Mouse (Mus musculus) adrenal gland, postnatal 14 days (tissue): Measurements from ENCODE around the gene Hipk2. TPM values are rescaled to one million over a fixed set of nuclear protein-coding genes. Genes with fewer than 3 reads are reported as not detected.

Experiments
- DNase-seq: peaks from one replicate; pipeline ENCODE4 v3.0.0; 2021; ENCODE audit warnings: mixed read lengths
- long read RNA-seq, 2 experiments: library from polyadenylated mRNA; stranded (forward); transcript quantifications; one replicate each; pipeline ENCODE4 v2.0.0; 2021
- total RNA-seq: library from RNA; stranded (reverse); gene quantifications from 2 replicates; pipeline ENCODE4 v1.2.3, GENCODE M21; 2021

Gene Hipk2
- 92.5 and 104 TPM in 2 replicates for total RNA-seq
- long read RNA-seq, experiment 1, full-length matches to known transcripts = 2 of 13 reads
- long read RNA-seq, experiment 1, partial matches to known transcripts = 9 of 13 reads
- long read RNA-seq, experiment 1, other reads (novel, unspliced or antisense) = 2 of 13 reads
- long read RNA-seq, experiment 2, partial matches to known transcripts = 11 of 16 reads
- long read RNA-seq, experiment 2, other reads (novel, unspliced or antisense) = 5 of 16 reads

- DNase-seq = peak; percentile 95
Measured at GRCm38 (mm10) chr6:38876071-38876911, at the start of gene Hipk2. TSS of gene Hipk2 (minus strand) at chr6:38876165.

DNA sequence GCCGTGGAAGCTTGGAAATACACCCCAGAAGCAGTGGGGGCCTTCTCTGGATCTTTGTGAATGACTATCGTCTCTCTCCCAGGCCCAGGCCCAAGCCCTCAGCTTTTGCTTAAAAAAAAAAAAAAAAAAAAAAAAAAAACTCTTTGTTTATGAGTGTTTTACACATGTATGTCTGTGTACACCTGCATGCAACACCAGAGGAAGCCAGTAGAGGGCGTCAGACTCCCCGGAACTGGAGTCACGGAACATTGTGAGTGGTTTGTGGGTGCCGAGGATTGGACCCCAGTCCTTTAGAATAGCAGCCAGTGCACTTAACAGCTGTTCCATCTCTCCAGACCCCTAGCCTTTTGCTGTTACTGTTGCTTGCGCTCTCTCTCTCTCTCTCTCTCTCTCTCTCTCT is 49.8 kb upstream of the Hipk2 start:
- DNase-seq = no peak

GRCm38 (mm10) chr6:38923870-38924817 is 48.2 kb upstream of the Hipk2 start:
- no peak for DNase-seq

DNA sequence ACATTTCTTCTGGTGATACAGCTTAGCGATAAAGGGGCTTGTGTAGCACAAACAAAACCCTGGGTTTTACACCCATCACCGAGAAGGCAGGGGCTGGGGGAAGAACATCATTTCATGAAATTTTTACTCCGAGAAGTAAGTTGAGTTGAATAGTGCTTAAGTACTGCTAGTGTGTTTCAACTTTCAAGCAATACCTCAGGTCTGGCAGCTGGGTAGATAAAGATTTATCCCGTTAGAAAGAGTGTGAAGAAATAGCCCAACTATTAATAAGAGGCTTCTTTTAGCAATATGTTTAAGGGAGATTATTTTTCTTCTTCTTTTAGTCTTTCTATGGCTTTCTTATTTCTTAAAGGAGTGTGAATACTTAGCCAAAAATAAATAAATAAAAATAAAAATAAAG is 47.5 kb upstream of the Hipk2 start:
- DNase-seq = no peak

GRCm38 (mm10) chr6:38922517-38922916 is 46.6 kb upstream of the Hipk2 start:
- DNase-seq = no peak

DNA sequence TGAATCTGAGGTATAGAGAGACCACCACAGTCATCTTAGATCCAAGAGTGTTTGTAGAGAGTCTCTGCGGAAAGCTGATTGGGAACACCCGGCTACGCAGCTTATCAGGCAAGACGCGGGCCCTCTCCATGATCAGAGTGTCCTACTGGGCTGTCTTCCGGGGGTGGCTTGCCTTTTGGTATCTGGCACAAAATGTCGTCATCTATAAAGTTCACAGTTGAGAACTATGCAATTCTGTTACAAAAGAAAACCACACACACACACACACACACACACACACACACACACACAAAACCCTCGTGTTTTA is 45.8 kb upstream of the Hipk2 start:
- no peak for DNase-seq

- no peak for DNase-seq
Measured at GRCm38 (mm10) chr6:38921095-38921809, 45.3 kb upstream of the Hipk2 start.

DNA sequence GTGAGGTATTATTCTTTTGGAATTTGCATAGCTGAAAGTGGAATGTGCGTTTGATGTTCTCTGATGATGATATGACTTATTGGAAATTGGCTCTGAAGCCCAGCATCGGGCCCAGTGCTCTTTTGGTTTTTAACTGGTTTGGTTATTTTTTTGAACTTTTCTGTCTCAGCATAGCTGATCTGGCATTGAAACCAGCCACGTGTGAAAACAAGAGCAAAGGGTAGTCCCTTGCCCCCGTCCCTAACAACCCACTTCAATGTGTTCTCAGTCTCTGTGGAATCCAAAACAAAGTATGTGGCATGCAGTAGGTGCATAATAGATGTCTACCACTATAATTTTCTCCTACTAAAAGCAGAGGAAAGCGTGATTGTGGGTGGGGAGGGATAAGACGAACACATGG is 44.2 kb upstream of the Hipk2 start:
- DNase-seq = no peak

DNA sequence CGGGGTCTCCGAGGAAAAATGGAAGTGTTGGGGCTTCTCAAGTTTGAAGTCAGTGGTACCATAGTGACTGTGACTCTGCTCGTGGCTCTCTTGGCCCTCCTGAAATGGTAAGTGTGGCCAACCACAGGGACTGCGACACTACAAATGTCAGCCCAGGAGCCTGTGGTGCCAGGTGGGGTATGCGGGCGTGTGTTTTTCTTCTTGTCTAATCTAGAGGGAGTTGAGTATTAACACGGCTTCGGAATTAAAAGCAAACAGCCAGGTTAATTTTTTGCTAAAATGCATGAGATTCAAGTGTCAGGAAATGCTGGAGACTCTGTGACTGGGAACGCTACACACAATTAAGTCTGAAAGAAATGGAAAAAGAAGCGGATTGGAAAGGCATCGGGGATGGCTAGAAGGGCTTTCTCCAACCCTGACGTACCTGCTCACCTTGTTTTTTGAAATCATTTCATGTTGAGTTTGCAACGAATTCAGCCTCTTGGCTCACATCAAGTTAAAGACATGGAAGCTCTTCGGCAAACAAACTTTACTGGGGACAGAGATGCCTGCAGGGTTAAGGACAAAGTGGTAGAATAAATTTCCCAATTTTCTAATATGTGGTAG is 43.3 kb upstream of the Hipk2 start:
- no peak for DNase-seq

GRCm38 (mm10) chr6:38918728-38919127 is 42.8 kb upstream of the Hipk2 start:
- no peak for DNase-seq

DNA sequence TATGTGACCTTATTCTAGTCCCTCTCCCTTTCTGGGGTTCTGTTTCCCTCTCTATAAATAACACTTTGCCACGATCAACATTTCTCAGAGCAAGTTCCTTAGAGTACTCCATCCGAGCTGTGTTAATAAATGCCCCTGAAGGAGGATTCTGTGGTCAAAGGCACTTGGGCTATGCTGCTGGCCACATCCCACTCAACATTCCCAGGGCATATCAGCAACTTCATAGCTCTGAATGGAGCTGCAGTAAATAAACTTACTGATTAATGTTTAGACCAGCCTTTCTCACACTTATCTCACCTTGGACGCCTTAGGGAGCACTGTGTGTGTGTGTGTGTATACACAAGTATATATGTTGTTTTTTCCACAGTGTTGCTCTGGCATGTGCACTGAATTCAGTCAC is 41.5 kb upstream of the Hipk2 start:
- DNase-seq = no peak

GRCm38 (mm10) chr6:38916571-38916970 is 40.6 kb upstream of the Hipk2 start:
- DNase-seq = no peak

DNA sequence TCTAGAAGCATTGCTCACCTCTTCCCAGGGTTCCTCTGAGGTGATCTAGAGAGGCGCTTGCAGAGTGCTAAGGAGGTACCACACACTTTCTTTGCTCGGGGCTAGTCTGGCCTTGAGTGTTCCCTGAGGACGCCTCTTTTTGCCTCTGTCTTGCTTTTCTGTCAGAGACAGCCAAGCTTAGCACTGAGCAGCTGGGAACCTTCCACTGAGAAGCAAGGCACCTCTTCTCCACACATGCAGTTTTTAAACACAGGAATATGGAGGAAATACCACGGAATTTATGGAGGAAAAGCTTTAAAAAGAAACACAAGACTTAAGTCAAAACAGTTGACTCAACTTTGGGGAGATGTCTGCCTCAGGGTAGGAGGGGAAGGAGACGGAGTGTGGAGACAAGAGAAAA is 39.8 kb upstream of the Hipk2 start:
- no peak for DNase-seq

DNA sequence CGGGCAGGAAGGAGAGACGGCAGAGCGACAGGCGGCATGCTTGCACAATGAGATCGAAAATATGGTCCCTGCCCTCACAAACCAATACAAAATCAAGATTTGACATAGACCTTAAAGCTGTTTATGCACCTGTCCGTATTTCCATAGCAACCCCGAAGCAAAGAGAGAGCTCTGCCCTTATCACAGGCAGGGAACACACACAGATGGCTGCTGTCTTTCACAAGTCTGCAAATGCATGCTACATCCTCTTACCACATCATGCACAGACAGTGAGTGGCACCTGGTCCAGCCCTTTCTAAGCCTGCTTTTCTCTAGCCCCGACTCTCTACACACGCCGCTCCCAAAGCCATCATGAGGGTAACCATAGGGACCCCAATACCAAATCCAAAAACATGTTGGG is 38.2 kb upstream of the Hipk2 start:
- no peak for DNase-seq

- DNase-seq = no peak
Measured at GRCm38 (mm10) chr6:38913386-38914042, 37.5 kb upstream of the Hipk2 start.

- DNase-seq = no peak
Measured at GRCm38 (mm10) chr6:38912845-38913244, 36.9 kb upstream of the Hipk2 start.

GRCm38 (mm10) chr6:38912121-38912660 is 36.2 kb upstream of the Hipk2 start:
- DNase-seq = no peak

DNA sequence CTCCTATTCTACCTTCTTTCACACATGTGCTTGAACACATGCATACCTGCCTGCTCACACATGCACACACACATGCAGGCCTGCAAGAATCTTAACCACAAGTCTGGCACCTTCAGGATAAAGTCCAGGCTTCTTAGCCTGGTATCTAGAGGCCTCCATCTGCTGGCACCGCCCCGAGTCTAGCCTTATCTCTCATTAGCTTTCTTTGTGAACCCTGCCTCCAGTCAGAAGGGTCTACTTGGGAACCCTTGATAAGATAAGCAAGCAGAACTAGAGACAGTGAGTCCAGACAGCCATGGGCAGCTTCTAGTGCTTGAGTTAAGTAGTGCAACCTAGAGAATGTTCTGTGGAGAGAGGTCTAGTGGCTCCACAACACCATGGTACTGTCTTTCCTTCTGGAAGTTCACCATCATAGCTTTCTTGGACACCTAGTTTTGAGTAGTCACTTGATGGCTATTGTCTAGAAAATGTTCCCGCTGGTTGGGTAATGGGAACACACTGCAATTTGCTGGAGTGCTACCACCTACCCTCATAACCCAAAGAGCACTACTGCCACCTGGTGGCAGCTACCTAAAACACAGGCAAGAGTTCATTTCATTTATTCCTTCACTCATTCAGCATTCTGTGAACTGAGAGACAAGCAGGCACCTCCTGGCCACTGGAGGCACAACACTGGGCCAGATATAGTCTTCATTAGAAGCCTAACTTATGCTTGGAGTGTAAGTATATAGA is 35.0 kb upstream of the Hipk2 start:
- peak; percentile 84 for DNase-seq

GRCm38 (mm10) chr6:38908401-38908800 is 32.4 kb upstream of the Hipk2 start:
- DNase-seq = no peak

GRCm38 (mm10) chr6:38906005-38906404 is 30.0 kb upstream of the Hipk2 start:
- DNase-seq = peak; percentile 72
